Mouse (Mus musculus): ENCODE results near the gene Kifc3.

Gene Kifc3

DNA sequence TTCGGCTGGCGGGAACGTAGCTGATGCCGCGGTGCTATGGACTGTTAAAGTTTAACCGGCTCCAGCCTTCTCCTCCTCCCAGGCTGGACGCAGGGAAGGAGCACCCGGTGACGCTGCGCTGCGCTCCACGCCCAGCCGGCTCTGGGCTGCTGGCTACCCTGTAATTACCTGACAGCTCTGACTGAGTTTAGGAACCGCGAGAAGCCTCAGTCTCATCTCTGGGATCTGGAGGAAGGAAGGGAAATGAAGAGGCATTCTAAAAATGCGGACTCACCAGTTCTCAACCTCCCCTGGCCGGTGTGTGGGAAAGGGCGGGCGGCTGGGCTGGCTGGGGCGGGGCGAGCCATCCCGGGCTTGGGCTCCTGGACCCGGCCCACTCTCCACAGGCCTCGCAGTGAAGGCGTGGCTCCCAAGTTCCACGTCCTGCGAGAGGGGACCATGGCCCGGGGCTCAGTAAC, 64.9 kb downstream of the Kifc3 start:
- DNase-seq (ENCODE audit: inconsistent age in 2 of 2, low spot score in 1 of 2): peak in 1 of 2 experiments; percentile 81

DNA sequence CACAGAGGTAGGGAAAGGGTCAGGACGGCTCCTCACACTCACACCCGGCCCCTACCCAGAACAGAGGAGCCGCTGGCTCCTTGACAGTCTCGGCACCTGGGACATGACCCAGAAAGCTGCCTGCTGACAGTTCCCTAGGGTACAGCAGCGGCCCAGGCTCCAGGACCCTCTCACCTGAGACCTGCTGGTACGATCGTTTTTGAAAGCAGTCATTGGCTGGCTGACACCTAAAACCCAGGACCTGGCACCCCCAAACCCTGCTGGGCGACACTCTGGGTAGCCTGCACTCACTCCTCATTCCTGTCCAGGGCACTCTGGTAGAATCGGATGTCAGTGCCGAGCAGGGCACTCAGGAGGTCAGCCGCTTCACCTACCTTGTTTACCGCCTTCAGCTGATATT, 65.4 kb downstream of the Kifc3 start:
- DNase-seq (ENCODE audit: inconsistent age in 2 of 2, low spot score in 1 of 2): no peak

- peak in 1 of 2 experiments; percentile 84 for DNase-seq (ENCODE audit: inconsistent age in 2 of 2, low spot score in 1 of 2)
These were observed 66.4 kb downstream of the Kifc3 start for GRCm38 (mm10) chr8:95136218-95136617.

DNA sequence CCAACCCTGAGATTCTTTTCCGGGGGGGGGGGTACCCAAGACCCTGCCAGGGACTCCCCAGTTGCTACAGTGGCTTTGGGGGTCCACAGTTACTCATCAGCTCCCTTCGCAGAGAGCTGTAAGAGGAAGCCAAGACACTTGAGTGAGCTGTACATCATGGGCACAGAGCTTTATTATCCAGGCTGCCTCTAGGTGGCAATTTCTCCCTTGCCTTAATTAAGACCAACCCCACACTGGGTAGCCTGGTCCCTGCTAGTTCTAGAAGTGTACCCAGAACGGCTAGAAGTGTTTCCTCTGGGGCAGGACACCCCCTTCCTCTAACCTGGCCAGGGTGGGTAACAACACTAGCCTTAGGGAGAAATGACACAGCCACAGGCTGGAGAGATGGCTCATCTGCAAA, 67.4 kb downstream of the Kifc3 start:
- DNase-seq (ENCODE audit: inconsistent age in 2 of 2, low spot score in 1 of 2): no peak

DNA sequence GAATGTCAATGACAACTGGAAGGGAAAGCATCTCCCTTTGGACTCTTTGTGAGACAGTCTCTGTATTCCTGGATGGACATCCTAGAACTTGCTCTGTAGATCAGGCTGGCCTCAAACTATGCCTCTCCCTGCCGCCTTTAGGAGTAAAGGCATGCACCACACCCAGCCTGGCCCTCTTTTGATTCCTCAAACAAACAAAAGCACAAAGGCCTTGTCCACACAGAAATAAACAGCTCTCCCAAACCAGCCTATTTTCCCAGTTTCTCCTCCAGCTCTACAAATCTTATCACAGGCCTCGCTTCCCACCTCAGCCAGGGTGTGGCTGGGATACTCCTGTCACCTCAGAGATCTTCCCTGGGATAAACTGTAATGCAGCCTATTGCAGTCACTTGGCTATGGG, 68.4 kb downstream of the Kifc3 start:
- DNase-seq (ENCODE audit: inconsistent age in 2 of 2, low spot score in 1 of 2): no peak

DNA sequence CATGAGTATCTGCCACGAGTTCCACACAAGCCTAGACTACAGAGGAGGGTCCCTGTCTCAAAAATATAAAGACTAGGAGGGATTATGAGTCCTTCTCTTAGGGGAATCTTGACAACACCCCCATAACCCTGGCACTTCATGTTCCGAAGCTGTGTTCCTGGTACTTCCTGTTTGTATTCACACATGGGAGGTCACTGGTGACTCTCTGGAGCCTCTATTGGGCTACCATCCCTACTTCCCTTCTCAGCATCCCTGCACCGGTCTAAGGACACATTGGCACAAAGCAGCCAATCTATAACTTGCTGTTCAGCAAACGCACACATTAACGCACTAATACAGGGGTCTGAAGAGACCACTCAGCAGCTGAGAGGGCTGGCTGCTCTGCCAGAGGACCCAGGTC, 70.6 kb downstream of the Kifc3 start:
- DNase-seq (ENCODE audit: inconsistent age in 2 of 2, low spot score in 1 of 2): no peak

DNA sequence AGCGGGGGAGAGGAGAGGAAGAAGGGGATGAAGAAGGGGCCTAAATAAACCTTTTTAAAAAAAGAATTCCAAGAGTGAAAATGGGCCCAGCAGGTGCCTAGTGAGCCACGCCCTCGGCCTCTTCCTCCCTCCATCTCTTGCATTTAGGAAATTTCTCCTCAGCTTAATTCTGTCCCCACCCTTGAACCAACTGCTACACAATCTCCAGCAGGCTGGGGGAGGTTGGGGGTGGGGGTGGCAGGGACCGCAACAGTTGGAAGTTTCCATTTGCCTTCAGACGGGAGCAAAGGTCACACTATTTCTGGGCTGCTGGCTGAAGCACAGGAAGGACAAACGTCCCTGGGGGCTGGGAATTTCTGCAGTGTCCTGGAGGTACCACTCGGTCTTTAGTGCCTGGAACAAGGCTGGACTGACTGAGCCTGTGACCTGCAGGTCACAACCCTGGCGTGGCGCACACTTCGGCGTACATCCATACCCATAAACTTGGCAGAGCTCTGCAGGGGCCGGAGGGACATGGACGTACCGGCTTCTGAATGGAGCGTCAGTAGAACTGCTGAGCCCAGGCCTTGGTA, 71.6 kb downstream of the Kifc3 start:
- DNase-seq (ENCODE audit: inconsistent age in 2 of 2, low spot score in 1 of 2): peak; percentile 69 to 80

DNA sequence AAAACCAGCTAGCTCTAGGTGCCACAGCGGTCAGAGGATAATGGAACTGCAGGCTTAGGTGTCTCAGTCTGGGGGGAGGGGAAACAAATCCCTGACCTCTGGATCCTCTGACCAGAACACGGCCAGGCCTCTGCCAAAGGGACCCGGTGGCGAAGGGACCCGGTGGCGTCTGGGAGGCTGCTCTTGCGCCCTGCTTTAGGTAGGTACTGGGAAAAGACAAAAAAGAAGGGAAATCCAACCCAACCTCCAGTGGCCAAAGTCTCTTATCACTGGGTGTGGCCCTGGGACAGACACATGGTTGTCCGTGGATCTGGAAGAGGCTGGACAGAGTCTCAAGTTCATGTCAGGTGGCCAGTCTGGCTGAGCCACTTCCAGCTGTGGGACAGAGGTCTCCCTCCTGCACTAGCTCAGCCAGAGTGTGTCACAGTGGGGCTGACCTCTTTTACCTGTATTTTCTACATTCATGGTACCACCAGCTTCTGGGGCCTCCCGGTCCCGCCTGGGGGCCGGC, 73.8 kb downstream of the Kifc3 start:
- no peak for DNase-seq (ENCODE audit: inconsistent age in 2 of 2, low spot score in 1 of 2)

DNA sequence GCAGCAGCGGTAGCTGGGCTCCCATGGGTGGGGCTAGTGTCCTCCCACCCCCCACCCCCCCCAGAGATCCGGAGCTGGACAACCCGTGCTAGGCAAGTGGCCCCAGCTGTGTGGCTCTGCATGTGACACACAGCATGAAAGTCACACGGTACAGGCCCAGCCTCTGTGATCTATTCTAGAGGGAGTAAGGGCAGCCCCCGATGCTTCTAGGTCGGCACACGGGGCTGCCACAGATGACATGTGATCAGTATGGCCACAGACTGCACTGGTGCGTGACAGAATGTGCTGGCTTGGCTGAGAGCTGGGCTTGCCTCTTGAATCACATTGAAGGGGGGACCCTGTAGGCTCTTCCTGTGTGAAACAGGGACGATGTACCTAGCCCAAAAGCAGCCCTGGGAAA, 75.0 kb downstream of the Kifc3 start:
- no peak for DNase-seq (ENCODE audit: inconsistent age in 2 of 2, low spot score in 1 of 2)

DNA sequence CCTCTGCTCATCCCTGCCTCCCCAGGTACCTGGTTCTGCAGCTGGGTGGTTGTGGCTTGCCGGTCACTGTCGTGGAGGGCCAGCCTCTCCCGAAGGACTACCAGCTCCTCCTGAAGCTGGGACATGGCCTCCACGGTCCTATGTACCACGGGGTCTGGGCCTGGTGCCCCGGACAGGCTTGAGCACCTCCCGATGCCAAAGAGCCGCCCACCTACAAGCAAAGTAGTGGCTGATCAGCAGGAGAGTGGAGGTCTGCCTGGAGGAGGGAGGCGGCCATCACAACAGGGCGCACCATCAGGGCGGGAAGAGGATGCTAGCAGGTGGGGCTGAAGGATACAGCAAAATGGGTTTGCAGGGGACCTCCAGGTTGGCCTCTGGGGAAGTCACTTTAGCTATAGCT, 76.1 kb downstream of the Kifc3 start:
- no peak for DNase-seq (ENCODE audit: inconsistent age in 2 of 2, low spot score in 1 of 2)

DNA sequence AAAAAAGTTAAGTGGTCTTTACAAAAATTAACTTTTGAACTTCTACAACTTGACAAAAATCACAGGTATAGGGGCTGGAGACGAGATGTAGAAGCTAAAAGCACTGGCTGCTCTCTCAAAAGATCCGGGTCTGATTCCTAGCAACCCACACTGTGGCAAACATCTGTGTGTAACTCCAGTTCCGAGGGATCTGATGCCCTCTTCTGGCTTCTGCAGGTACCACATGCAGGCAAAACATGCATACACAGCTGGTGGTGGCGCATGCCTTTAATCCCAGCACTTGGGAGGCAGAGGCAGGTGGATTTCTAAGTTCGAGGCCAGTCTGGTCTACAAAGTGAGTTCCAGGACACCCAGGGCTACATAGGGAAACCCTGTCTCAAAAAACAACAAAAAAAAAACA, 79.2 kb downstream of the Kifc3 start:
- no peak for DNase-seq (ENCODE audit: inconsistent age in 2 of 2, low spot score in 1 of 2)

DNA sequence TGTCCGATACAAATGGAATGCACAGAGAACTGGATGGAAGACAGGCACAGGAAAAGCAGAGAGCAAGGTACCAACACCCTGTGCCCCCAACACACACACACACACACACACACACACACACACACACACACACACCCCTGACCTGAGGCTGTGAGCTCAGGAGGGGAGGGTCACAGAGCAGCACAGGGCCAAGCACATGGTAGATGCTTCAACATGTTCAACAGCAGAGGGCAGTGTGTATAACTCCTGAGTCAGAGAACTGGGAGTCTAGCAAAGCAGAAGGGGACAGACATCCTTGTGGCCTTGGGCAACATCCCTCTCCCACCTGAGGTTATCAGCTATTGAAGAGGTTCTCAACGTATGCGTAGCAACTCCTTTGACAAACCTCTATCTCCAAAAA, 88.9 kb downstream of the Kifc3 start:
- peak in 1 of 2 experiments; percentile 73 for DNase-seq (ENCODE audit: inconsistent age in 2 of 2, low spot score in 1 of 2)

DNA sequence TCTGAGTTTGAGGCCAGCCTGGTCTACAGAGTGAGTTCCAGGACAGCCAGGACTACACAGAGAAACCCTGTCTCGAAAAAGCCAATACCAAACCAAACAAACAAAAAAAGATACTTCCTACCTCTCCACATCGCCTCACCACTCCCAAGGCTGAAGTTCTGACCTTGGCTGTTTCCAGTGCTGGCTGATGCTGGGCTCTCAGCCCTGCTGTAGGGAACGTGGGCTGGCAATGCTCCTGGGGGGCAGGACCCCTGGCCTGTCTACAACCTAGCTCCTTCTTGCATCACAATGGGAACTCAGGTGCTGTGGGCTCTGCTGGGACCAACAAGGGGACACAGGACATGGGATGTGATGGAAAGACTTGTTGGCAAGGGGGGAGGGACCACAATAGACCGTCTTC, 89.5 kb downstream of the Kifc3 start:
- peak; percentile 55 to 78 for DNase-seq (ENCODE audit: inconsistent age in 2 of 2, low spot score in 1 of 2)

DNA sequence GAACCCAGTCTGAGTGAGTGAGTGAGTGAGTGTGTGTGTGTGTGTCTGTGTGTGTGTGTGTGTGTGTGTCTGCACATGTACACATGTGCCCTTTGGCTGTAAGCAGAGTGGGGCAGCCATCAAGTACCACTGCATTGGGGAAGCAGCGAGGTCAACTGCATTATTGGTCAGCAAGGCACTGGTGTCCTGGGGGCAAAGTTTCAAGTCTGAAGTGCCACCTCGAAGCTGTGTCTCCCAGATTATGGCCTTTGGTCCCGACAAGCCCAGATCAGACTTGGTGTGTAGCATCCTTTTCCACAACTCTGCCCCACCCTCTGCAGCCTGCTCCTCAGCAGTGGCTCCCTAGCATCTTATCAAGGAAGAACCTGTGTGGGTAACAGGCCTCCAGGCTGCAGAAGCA, 90.0 kb downstream of the Kifc3 start:
- DNase-seq (ENCODE audit: inconsistent age in 2 of 2, low spot score in 1 of 2): no peak

DNA sequence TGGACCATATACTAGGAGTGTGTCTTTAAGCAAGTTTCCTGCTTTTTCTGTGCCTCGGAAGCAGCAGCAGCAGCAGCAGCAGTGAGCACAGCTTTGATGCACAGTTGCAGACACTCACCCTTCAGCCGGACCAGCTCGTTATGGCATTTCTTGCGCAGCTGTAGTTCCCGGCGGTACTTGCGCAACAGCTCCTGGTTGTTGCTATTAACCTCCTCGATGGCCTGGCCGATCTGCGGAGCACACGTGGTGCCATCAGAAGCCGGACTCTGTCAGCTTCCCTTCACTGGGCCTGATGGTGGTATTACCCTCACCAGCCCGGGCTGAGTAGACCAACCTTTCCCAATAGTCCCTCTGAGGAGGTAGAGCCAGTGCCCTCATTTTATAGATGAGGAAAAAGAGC, 95.3 kb downstream of the Kifc3 start:
- DNase-seq (ENCODE audit: inconsistent age in 2 of 2, low spot score in 1 of 2): no peak

DNA sequence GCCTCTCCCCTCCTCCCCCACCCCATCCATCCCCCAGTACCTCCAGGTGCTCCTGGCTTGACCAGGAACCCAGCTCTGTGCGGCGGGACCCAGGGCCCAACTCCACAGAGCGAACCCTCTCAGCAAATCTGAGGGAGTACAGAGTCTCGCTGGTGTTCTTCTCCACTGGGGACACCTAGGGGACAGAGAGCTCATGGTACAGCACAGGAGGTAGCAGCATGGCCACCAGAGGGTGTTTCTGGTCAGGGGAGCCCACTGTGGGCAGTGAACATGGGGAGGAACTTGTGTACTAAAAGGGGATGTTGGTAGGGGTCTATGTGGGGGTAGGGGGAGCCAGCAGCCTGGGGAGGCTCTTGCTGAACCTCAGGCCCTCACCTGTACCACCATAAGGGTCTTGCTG, 100.6 kb downstream of the Kifc3 start:
- DNase-seq (ENCODE audit: inconsistent age in 2 of 2, low spot score in 1 of 2): no peak

GRCm38 (mm10) chr8:95099009-95099408, 103.6 kb downstream of the Kifc3 start:
- peak; percentile 86 to 95 for DNase-seq (ENCODE audit: inconsistent age in 2 of 2, low spot score in 1 of 2)

DNA sequence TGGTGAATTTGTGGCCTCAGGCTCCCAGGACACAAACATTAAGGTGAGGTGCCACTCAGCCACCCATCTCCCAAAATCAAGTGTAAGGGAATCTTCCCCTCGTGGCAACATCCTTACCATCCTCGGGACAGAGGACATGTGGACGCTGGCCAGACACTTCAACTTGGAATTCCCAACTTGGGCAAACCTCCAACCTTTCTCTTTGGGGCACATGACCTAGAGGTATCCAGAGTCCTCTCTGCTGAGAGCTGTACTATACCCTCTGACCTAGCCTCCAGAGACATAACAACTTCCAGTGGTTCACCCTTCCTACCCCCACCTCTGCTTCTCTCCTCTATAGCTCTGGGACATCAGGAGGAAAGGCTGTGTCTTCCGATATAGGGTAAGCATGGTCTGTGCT, 109.0 kb downstream of the Kifc3 start:
- DNase-seq (ENCODE audit: inconsistent age in 2 of 2, low spot score in 1 of 2): no peak

DNA sequence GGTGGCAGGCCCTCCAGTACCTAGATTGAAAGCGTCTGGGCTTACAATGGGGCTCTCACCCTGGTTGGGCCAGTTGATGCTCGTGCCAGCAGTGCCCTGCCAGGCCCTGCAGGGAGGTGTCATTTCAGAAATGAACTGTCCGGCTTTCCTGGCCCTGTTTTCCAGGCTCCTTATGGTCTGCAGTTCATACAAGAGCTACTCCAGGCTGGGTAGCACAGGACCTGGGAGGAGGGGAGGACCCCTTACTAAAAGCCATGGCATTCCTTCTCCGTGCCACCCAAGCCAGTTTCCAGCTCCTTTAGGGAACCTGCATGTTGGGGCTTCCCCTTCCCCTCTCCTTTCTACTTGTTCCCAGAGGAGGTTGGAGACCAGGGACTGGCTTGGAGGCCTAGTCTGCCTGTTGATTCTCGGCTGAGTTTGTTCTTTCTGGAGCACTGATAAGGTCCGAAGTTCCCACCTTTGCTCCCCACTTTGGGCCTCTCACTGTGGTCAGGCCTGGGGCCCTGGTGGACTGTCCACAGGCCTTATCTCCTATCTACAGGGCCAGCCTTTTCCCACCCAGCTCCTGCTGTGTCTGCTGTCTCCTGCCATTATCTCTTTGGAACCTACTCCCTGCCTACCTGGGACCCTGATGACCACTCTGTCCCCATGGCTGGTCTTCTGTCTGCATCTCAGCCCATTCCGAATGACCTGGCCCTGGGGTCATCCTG, 117.0 kb downstream of the Kifc3 start:
- no peak for DNase-seq (ENCODE audit: inconsistent age in 2 of 2, low spot score in 1 of 2)

DNA sequence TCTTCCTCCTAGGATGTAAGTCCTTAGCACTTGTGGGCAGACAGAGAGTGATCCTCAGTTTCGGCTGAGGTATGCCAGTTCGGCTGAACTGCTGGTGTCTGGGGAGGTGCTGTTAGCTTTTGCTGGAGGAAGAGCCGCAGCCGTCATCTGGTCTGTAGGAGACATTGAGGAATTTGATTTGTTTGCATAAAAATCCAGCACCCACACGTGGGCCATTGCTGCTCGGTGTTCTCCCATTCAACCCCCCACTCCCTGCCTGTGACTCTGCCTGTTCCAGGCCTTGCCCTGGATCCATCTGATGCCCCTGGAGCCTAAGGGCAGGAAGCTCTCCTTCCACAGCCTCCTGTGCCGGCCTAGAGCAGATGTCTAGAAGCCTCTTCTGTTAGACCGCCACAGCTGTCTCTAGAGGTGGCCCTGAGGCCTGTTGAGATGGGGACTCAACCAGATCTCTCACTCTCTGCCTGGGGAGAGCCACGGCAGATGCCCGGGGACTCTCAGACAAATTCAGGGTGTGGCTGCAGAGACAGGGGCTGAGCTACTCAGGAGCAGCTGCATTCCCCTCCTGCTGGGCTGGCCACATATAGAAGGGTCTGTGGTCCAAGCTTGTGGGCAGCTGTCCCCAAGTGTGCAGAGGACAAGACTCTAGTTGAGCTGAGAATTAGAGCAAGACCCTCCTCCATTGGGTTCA, 117.7 kb downstream of the Kifc3 start:
- no peak for DNase-seq (ENCODE audit: inconsistent age in 2 of 2, low spot score in 1 of 2)

DNA sequence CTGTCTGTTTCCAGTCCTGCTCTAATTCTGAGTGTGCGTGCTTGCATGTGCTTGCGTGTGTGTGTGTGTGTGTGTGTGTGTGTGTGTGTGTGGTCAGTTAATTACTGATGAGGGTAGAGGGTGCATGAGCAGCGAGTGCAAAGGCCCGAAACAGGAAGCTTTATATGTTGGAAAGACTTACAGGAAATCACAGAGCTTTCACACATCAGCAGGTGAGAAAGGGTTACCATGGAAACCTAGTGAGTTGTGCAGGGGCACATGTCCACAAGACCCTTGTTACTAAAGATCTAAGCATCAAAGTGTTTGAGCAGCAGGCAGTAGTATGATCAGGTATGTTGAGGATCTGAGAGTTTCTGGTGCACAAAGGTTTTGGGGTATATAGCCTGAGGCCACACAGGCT, 118.4 kb downstream of the Kifc3 start:
- DNase-seq (ENCODE audit: inconsistent age in 2 of 2, low spot score in 1 of 2): no peak

DNA sequence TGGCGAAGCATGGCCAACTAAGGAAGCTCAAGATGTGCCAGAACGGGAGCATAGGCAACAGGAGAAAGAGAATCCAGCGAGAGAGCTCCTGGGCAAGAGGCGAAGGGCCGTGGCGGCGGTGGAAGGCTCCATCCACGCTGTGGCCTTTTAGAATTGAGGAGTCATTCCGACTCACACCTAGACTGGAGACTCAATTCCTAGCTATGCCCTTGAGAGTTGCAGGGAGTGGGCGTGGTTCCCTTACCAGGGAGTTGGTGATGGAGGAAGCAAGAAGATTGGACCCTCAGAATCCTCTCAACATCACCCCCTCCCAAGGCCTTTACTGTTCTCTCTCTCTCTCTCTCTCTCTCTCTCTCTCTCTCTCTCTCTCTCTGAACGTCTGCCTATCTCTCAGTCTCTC, 121.0 kb downstream of the Kifc3 start:
- DNase-seq (ENCODE audit: inconsistent age in 2 of 2, low spot score in 1 of 2): peak in 1 of 2 experiments; percentile 47
